Mouse (Mus musculus): ENCODE data around the gene Tmem91. TPM values are rescaled to one million over a fixed set of nuclear protein-coding genes. Genes with fewer than 3 reads are reported as not detected.

Tmem91 gene
- polyA plus RNA-seq, 1 experiment from 2014 or later, result 2.1 TPM

GRCm38 (mm10) chr7:25676085-25676781 lies 1.3 kb upstream of the Tmem91 start:
- WGBS, result 51% methylated on average over 15 of the region's 15 CpGs
- H3K9me3 ChIP-seq (ENCODE audit: control insufficient read depth, low read length), result no peaks in the 10 kb centered on the region
- no peak overlapping the region for H3K4me2 ChIP-seq (ENCODE audit: low read depth, low read length)
- no peak for ATAC-seq
- no peak overlapping the region for H3K9ac ChIP-seq (ENCODE audit: low read depth, low read length)
- H3K27me3 ChIP-seq (replicated peaks; ENCODE audit: control insufficient read depth, insufficient read depth, low read length), result peaks cover 24% of the 10 kb centered on the region
- no peak overlapping the region for H3K4me3 ChIP-seq (ENCODE audit: low read length)
- H3K4me1 ChIP-seq (ENCODE audit: control insufficient read depth, insufficient read depth, low read length), result peaks cover 14% of the 10 kb centered on the region; the same call in 1 of the 2 replicates
- H3K36me3 ChIP-seq (ENCODE audit: control insufficient read depth, insufficient read depth, low read length), result no peaks in the 10 kb centered on the region
- H3K27ac ChIP-seq (ENCODE audit: low read length), result no peak overlapping the region

- WGBS, result 39% methylated on average over 6 of the region's 6 CpGs
- Histone ChIP-seq H3K9ac (ENCODE audit: low read depth, low read length) (no peak overlapping the region), H3K27me3 (replicated peaks; ENCODE audit: control insufficient read depth, insufficient read depth, low read length) (peaks cover 24% of the 10 kb centered on the region), H3K4me2 (ENCODE audit: low read depth, low read length) (no peak overlapping the region), H3K4me1 (ENCODE audit: control insufficient read depth, insufficient read depth, low read length) (peaks cover 11% of the 10 kb centered on the region; the same call in 1 of the 2 replicates), H3K36me3 (ENCODE audit: control insufficient read depth, insufficient read depth, low read length) (no peaks in the 10 kb centered on the region), H3K4me3 (ENCODE audit: low read length) (no peak overlapping the region; the same call in 1 of the 2 replicates), H3K9me3 (ENCODE audit: control insufficient read depth, low read length) (no peaks in the 10 kb centered on the region), H3K27ac (ENCODE audit: low read length) (no peak overlapping the region)
- ATAC-seq, result no peak
Observed at GRCm38 (mm10) chr7:25675405-25675804, 439 bp upstream of the Tmem91 start.

GRCm38 (mm10) chr7:25674297-25674696 lies 669 bp downstream of the Tmem91 start:
- ATAC-seq, result no peak
- peak overlapping the region; percentile 44; the same call in 1 of the 2 replicates for H3K4me3 ChIP-seq (ENCODE audit: low read length)

DNA sequence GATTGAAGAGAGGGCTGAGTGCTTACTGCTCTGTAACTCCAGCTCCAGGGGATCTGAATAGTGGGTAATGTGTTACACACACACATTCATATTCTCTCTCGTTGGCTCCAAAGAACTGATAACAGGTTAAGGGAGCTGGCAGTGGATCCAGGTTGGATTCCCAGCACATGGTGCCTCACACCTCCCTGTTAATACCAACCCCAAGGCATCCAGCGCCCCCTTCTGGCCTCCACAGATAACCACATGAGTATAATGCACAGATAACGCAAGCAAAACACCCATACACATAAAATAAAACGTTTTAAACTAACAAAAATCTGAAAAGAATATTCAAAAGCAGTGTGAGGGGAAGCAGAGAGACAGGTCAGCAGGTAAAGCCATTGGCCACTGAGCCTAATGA lies 2.5 kb downstream of the Tmem91 start:
- H3K27ac ChIP-seq (ENCODE audit: low read length), result no peak overlapping the region
- H3K9ac ChIP-seq (ENCODE audit: low read depth, low read length), result no peak overlapping the region
- ATAC-seq, result no peak

More at GRCm38 (mm10) chr7:25674297-25674696, 669 bp downstream of the Tmem91 start:
- Histone ChIP-seq H3K27me3 (replicated peaks; ENCODE audit: control insufficient read depth, insufficient read depth, low read length) (peaks cover 24% of the 10 kb centered on the region), H3K4me1 (ENCODE audit: control insufficient read depth, insufficient read depth, low read length) (peaks cover 7% of the 10 kb centered on the region; the same call in 1 of the 2 replicates), H3K27ac (ENCODE audit: low read length) (no peak overlapping the region), H3K36me3 (ENCODE audit: control insufficient read depth, insufficient read depth, low read length) (no peaks in the 10 kb centered on the region), H3K9me3 (ENCODE audit: control insufficient read depth, low read length) (no peaks in the 10 kb centered on the region), H3K9ac (ENCODE audit: low read depth, low read length) (peak overlapping the region; percentile 53), H3K4me2 (ENCODE audit: low read depth, low read length) (peak overlapping the region; percentile 62; the same call in 1 of the 2 replicates)
- WGBS, result 21% methylated on average over 9 of the region's 9 CpGs

DNA sequence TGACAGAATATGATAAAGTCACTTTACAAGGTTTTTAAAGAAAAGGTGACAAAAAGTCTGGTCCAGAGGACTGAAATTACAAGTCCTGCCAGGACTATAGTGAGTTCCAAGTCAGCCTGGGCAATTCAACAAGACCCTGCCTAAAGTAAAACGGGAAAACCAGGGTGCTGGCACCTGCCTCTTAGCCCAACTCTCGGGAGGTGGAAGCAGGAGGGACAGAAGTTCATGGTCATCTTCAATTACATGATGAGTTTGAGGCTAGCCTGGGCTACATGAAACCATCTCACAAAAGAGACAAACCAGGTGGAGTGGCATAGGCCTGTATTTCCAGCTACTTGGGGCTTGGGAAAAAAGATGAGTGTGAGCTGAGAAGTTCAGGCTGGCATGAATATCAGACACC lies 3.3 kb downstream of the Tmem91 start:
- Histone ChIP-seq H3K9me3 (ENCODE audit: control insufficient read depth, low read length) (no peaks in the 10 kb centered on the region), H3K27ac (ENCODE audit: low read length) (no peak overlapping the region), H3K4me2 (ENCODE audit: low read depth, low read length) (no peak overlapping the region), H3K36me3 (ENCODE audit: control insufficient read depth, insufficient read depth, low read length) (0 out of 2 replicates have a peak, but pooled peaks cover 6% of the 10 kb centered on the region), H3K9ac (ENCODE audit: low read depth, low read length) (no peak overlapping the region), H3K27me3 (replicated peaks; ENCODE audit: control insufficient read depth, insufficient read depth, low read length) (peaks cover 24% of the 10 kb centered on the region), H3K4me3 (ENCODE audit: low read length) (no peak overlapping the region), H3K4me1 (ENCODE audit: control insufficient read depth, insufficient read depth, low read length) (peaks cover 7% of the 10 kb centered on the region; the same call in 1 of the 2 replicates)
- ATAC-seq, result no peak
- 66% methylated on average over 2 of the region's 2 CpGs for WGBS

More for the DNA sequence above, 2.5 kb downstream of the Tmem91 start:
- peaks cover 24% of the 10 kb centered on the region for H3K27me3 ChIP-seq (replicated peaks; ENCODE audit: control insufficient read depth, insufficient read depth, low read length)
- H3K4me1 ChIP-seq (ENCODE audit: control insufficient read depth, insufficient read depth, low read length), result peaks cover 7% of the 10 kb centered on the region; the same call in 1 of the 2 replicates
- WGBS, result 55% methylated on average over 4 of the region's 4 CpGs
- no peaks in the 10 kb centered on the region for H3K36me3 ChIP-seq (ENCODE audit: control insufficient read depth, insufficient read depth, low read length)
- no peak overlapping the region for H3K4me2 ChIP-seq (ENCODE audit: low read depth, low read length)
- H3K9me3 ChIP-seq (ENCODE audit: control insufficient read depth, low read length), result no peaks in the 10 kb centered on the region
- no peak overlapping the region for H3K4me3 ChIP-seq (ENCODE audit: low read length)

GRCm38 (mm10) chr7:25670096-25670495 lies 4.9 kb downstream of the Tmem91 start:
- no peaks in the 10 kb centered on the region for H3K9me3 ChIP-seq (ENCODE audit: control insufficient read depth, low read length)
- WGBS, result 87% methylated on average over 4 of the region's 4 CpGs
- peaks cover 7% of the 10 kb centered on the region; the same call in 1 of the 2 replicates for H3K4me1 ChIP-seq (ENCODE audit: control insufficient read depth, insufficient read depth, low read length)
- peaks cover 18% of the 10 kb centered on the region; the same call in 1 of the 2 replicates for H3K27me3 ChIP-seq (replicated peaks; ENCODE audit: control insufficient read depth, insufficient read depth, low read length)
- no peak for ATAC-seq
- H3K36me3 ChIP-seq (ENCODE audit: control insufficient read depth, insufficient read depth, low read length), result 0 out of 2 replicates have a peak, but pooled peaks cover 10% of the 10 kb centered on the region
- no peak overlapping the region for H3K27ac ChIP-seq (ENCODE audit: low read length)
- no peak overlapping the region for H3K4me3 ChIP-seq (ENCODE audit: low read length)
- no peak overlapping the region for H3K4me2 ChIP-seq (ENCODE audit: low read depth, low read length)
- no peak overlapping the region for H3K9ac ChIP-seq (ENCODE audit: low read depth, low read length)

- WGBS, result 70% methylated on average over 9 of the region's 9 CpGs
Observed at GRCm38 (mm10) chr7:25669631-25670030, 5.3 kb downstream of the Tmem91 start.

DNA sequence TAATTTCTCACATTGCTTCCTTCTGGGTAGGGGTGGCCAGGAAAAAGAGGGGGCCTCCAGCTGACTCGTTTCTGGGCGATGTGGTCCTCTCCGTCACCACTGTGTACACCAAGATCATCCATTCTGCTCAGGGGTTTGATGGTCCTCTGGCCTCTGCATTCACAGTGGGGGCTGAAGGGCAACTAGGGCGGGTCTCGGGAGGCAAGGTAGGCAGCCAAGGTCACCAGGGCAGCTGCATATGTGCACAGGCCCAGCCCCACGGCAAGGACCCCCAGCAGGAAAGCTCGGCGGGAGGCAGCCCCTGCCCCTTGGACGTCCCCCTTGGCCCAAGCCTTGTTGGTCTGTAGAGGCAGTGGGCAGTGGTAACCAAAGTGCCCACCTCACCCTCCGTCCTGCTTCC lies 5.8 kb downstream of the Tmem91 start:
- 86% methylated on average over 10 of the region's 10 CpGs for WGBS
- Histone ChIP-seq H3K27ac (ENCODE audit: low read length) (no peak overlapping the region), H3K4me2 (ENCODE audit: low read depth, low read length) (no peak overlapping the region), H3K9me3 (ENCODE audit: control insufficient read depth, low read length) (no peaks in the 10 kb centered on the region), H3K36me3 (ENCODE audit: control insufficient read depth, insufficient read depth, low read length) (peaks cover 10% of the 10 kb centered on the region; the same call in 1 of the 2 replicates), H3K27me3 (replicated peaks; ENCODE audit: control insufficient read depth, insufficient read depth, low read length) (peaks cover 9% of the 10 kb centered on the region; the same call in 1 of the 2 replicates), H3K4me3 (ENCODE audit: low read length) (no peak overlapping the region), H3K4me1 (ENCODE audit: control insufficient read depth, insufficient read depth, low read length) (no peaks in the 10 kb centered on the region), H3K9ac (ENCODE audit: low read depth, low read length) (no peak overlapping the region)
- no peak for ATAC-seq

More at GRCm38 (mm10) chr7:25669631-25670030, 5.3 kb downstream of the Tmem91 start:
- no peak overlapping the region for H3K27ac ChIP-seq (ENCODE audit: low read length)
- H3K4me3 ChIP-seq (ENCODE audit: low read length), result no peak overlapping the region
- peaks cover 14% of the 10 kb centered on the region; the same call in 1 of the 2 replicates for H3K27me3 ChIP-seq (replicated peaks; ENCODE audit: control insufficient read depth, insufficient read depth, low read length)
- no peak overlapping the region for H3K4me2 ChIP-seq (ENCODE audit: low read depth, low read length)
- no peak for ATAC-seq
- no peak overlapping the region for H3K9ac ChIP-seq (ENCODE audit: low read depth, low read length)
- peaks cover 3% of the 10 kb centered on the region; the same call in 1 of the 2 replicates for H3K4me1 ChIP-seq (ENCODE audit: control insufficient read depth, insufficient read depth, low read length)
- H3K36me3 ChIP-seq (ENCODE audit: control insufficient read depth, insufficient read depth, low read length), result peaks cover 10% of the 10 kb centered on the region; the same call in 1 of the 2 replicates
- H3K9me3 ChIP-seq (ENCODE audit: control insufficient read depth, low read length), result no peaks in the 10 kb centered on the region

DNA sequence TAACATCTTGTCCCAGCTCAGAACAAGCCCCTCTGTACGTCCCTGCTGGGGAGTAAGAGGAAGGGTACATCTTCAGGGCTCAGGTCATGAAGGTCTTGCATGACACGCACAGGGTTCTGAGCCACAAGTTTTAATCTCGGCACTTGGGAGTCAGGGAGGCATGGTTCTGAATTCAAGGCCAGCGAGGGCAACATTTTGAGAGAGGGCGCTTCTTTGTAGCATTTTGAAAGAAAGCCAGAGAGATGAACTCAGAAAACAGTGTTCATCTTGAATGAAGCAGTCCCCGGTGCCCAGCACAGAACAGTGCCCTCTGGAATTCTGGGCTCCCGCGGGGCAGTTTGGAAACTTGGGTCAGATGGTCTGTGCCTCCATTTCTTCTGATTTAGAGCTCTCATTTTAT lies 8.6 kb downstream of the Tmem91 start:
- peaks cover 10% of the 10 kb centered on the region; the same call in 1 of the 2 replicates for H3K36me3 ChIP-seq (ENCODE audit: control insufficient read depth, insufficient read depth, low read length)
- no peak overlapping the region for H3K4me3 ChIP-seq (ENCODE audit: low read length)
- 94% methylated on average over 8 of the region's 8 CpGs for WGBS

More for the DNA sequence above, 8.6 kb downstream of the Tmem91 start:
- no peaks in the 10 kb centered on the region for H3K9me3 ChIP-seq (ENCODE audit: control insufficient read depth, low read length)
- H3K27ac ChIP-seq (ENCODE audit: low read length), result no peak overlapping the region
- no peak for ATAC-seq
- no peak overlapping the region for H3K9ac ChIP-seq (ENCODE audit: low read depth, low read length)
- H3K4me2 ChIP-seq (ENCODE audit: low read depth, low read length), result no peak overlapping the region
- H3K4me1 ChIP-seq (ENCODE audit: control insufficient read depth, insufficient read depth, low read length), result no peaks in the 10 kb centered on the region
- H3K27me3 ChIP-seq (replicated peaks; ENCODE audit: control insufficient read depth, insufficient read depth, low read length), result no peaks in the 10 kb centered on the region

Measured in intestine, embryonic 16.5 days (tissue).